Mouse (Mus musculus) forebrain, postnatal 0 days (tissue): ENCODE results near the gene Adamtsl4. TPM values are rescaled to one million over a fixed set of nuclear protein-coding genes. Genes with fewer than 3 reads are reported as not detected.
A peak's percentile ranks its signal among the peaks of the same experiment; 100 is the strongest.

Experiments
- ATAC-seq: fragments of 200-750 bp; cut with Nextera tagmentation; 2 replicates; pipeline ENCODE4 v1.8.0; 2017; ENCODE audit warnings: mild to moderate bottlenecking, moderate library complexity
- DNase-seq: peaks from one replicate; pipeline ENCODE4 v3.0.0-alpha.2; 2015
- H3K27ac ChIP-seq: fragments of 300-500 bp; sonication (generic); 2 replicates; pipeline ENCODE4 v1.5.1; 2014; ENCODE audit warnings: low read depth, mild to moderate bottlenecking, antibody characterized with exemption, low read length, moderate library complexity, mixed read lengths
- H3K27me3 ChIP-seq: fragments of 300-500 bp; sonication (generic); 2 replicates; pipeline ENCODE4 v1.6.1; 2014; ENCODE audit warnings: mild to moderate bottlenecking, low read length, mixed read lengths; ENCODE audit not compliant: insufficient read depth
- H3K36me3 ChIP-seq: fragments of 300-500 bp; sonication (generic); 2 replicates; pipeline ENCODE4 v1.6.1; 2014; ENCODE audit warnings: mild to moderate bottlenecking, moderate library complexity; ENCODE audit not compliant: insufficient read depth
- H3K4me1 ChIP-seq: fragments of 300-500 bp; sonication (generic); 2 replicates; pipeline ENCODE4 v1.6.1; 2014; ENCODE audit warnings: antibody characterized with exemption; ENCODE audit not compliant: insufficient read depth
- H3K4me2 ChIP-seq: fragments of 300-500 bp; sonication (generic); 2 replicates; pipeline ENCODE4 v1.6.1; 2014; ENCODE audit warnings: low read depth, mild to moderate bottlenecking, moderate library complexity
- H3K4me3 ChIP-seq: fragments of 300-500 bp; sonication (generic); 2 replicates; pipeline ENCODE4 v1.5.1; 2014; ENCODE audit warnings: low read depth, low read length, mixed read lengths
- H3K9ac ChIP-seq: fragments of 300-500 bp; sonication (generic); 2 replicates; pipeline ENCODE4 v1.6.1; 2014; ENCODE audit warnings: mild to moderate bottlenecking
- H3K9me3 ChIP-seq: fragments of 300-500 bp; sonication (generic); 2 replicates; pipeline ENCODE4 v1.6.1; 2016; ENCODE audit warnings: low read length
- CTCF ChIP-seq: sonication (generic); IDR thresholded peaks from 2 replicates; pipeline ENCODE4 v1.5.1; 2016; ENCODE audit warnings: antibody characterized with exemption, control low read depth, low read depth
- WGBS: fragments of 180-500 bp; shearing (Covaris S2); extraction: QIAGEN DNeasy Blood & Tissue Kit; methylation state at CpG from one replicate; pipeline ENCODE4 v1.1.7; 2014; 5-methylcytosine and 5-hydroxymethylcytosine counted together
- polyA plus RNA-seq: library from polyadenylated mRNA; unstranded; fragments of >200 nt; fragmentation: Nextera tagmentation; extraction: Ambion mirVana; gene quantifications from 2 replicates; pipeline ENCODE4 v1.2.1, GENCODE M21; 2015
- total RNA-seq: library from RNA; depleted of rRNA; stranded (reverse); fragments of >200 nt; gene quantifications from 2 replicates; pipeline ENCODE4 v1.2.3, GENCODE M21; 2014; rRNA removed

The Adamtsl4 gene
- 0.81 and 1.8 TPM in 2 replicates for total RNA-seq
- 0.67 and 2.0 TPM in 2 replicates for polyA plus RNA-seq

- peaks cover 10% of the 10 kb centered on the region; the same call in 1 of the 2 replicates for H3K4me1 ChIP-seq
- peak within 1 kb of the TSS; percentile 85 for H3K4me2 ChIP-seq
- peak within 1 kb of the TSS; percentile 40 for H3K9ac ChIP-seq
- H3K9me3 ChIP-seq: no peaks in the 10 kb centered on the region
- peak; percentile 72 for ATAC-seq
- no peaks in the 10 kb centered on the region for H3K27me3 ChIP-seq
- H3K36me3 ChIP-seq: no peaks in the 10 kb centered on the region
- DNase-seq: peak; percentile 39
- H3K27ac ChIP-seq: no peak within 1 kb of the TSS
- peak within 1 kb of the TSS; percentile 38 for H3K4me3 ChIP-seq
- 5% methylated on average over 48 of the region's 50 CpGs for WGBS
- TF ChIP-seq CTCF: no peak
Observed at GRCm38 (mm10) chr3:95687524-95688421, at the start of gene Adamtsl4. Gene Adamtsl4 (minus strand): TSS chr3:95687917.

DNA sequence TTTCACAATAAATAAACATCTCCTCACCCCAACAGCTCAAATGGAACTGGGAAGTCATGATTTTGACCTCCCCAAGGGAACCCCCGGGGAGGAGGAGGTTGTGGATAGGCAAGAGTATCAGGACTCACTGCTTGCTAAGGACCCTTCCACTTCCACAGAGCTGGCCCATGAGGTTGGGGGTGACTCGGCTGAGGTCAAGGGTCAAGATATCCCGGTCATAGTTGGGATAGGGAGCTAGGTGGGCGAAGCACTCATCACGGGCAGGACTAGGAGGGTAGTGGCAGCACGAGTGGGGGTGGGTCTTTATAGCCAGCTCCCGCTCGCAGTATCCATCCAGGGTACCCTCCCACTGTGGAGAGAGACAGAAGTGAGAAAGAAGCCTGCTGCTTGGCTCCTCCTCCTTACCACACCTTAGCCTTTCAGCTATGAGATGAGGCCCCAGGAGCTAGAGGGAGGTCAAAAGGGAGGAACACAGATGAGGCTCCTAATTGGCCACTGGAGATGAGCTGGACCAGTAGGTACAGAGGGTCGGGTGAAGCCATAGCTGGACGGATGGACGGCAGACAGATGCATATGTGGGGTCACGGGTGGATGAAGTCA is 47.5 kb upstream of the Adamtsl4 start:
- no peaks in the 10 kb centered on the region for H3K4me1 ChIP-seq
- WGBS: 88% methylated on average over 12 of the region's 12 CpGs
- no peaks in the 10 kb centered on the region for H3K9me3 ChIP-seq
- TF ChIP-seq CTCF: no peak
- no peak overlapping the region for H3K4me3 ChIP-seq
- no peaks in the 10 kb centered on the region for H3K27me3 ChIP-seq
- no peak overlapping the region for H3K9ac ChIP-seq
- ATAC-seq (no peak), DNase-seq (no peak)
- H3K36me3 ChIP-seq: peaks cover 37% of the 10 kb centered on the region
- H3K27ac ChIP-seq: no peak overlapping the region
- no peak overlapping the region for H3K4me2 ChIP-seq

- peaks cover 27% of the 10 kb centered on the region for H3K36me3 ChIP-seq
- no peaks in the 10 kb centered on the region for H3K9me3 ChIP-seq
- H3K4me3 ChIP-seq: no peak overlapping the region
- WGBS: 78% methylated on average over 13 of the region's 13 CpGs
- H3K4me1 ChIP-seq: no peaks in the 10 kb centered on the region
- H3K4me2 ChIP-seq: no peak overlapping the region
- ATAC-seq (no peak), DNase-seq (no peak)
- H3K27me3 ChIP-seq: no peaks in the 10 kb centered on the region
- no peak for TF ChIP-seq CTCF
- H3K27ac ChIP-seq: no peak overlapping the region
- no peak overlapping the region for H3K9ac ChIP-seq
Observed at GRCm38 (mm10) chr3:95734092-95734702, 46.5 kb upstream of the Adamtsl4 start.

- DNase-seq (no peak), ATAC-seq (no peak)
- WGBS: 83% methylated on average over 11 of the region's 11 CpGs
- H3K9ac ChIP-seq: no peak overlapping the region
- no peaks in the 10 kb centered on the region for H3K9me3 ChIP-seq
- H3K4me1 ChIP-seq: no peaks in the 10 kb centered on the region
- peaks cover 27% of the 10 kb centered on the region for H3K36me3 ChIP-seq
- no peak overlapping the region for H3K4me3 ChIP-seq
- no peak overlapping the region for H3K4me2 ChIP-seq
- no peak for TF ChIP-seq CTCF
- no peak overlapping the region for H3K27ac ChIP-seq
- no peaks in the 10 kb centered on the region for H3K27me3 ChIP-seq
Observed at GRCm38 (mm10) chr3:95732744-95733521, 45.2 kb upstream of the Adamtsl4 start.

DNA sequence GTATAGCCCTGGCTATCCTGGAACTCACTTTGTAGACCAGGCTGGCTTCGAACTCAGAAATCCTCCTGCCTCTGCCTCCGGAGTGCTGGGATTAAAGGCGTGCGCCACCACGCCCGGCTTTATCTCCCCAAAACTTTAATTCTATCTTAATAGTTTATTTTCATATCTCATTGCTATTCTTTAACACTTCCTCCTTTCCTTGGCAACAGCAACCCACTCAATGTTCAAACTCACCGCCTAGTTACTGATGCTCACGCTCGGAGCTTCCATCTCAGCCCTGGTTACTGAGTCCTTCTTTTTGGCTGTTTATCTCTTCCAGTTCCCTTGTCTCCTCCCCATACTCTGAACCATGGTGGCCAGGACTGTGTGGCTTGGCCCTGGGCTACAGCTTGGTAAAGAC is 44.6 kb upstream of the Adamtsl4 start:
- 94% methylated on average over 9 of the region's 9 CpGs for WGBS
- Histone ChIP-seq H3K36me3 (peaks cover 23% of the 10 kb centered on the region), H3K9me3 (no peaks in the 10 kb centered on the region), H3K9ac (no peak overlapping the region), H3K27me3 (no peaks in the 10 kb centered on the region), H3K4me2 (no peak overlapping the region), H3K27ac (no peak overlapping the region), H3K4me3 (no peak overlapping the region), H3K4me1 (no peaks in the 10 kb centered on the region)
- no peak for TF ChIP-seq CTCF
- DNase-seq (no peak), ATAC-seq (no peak)

GRCm38 (mm10) chr3:95731802-95732201 is 44.1 kb upstream of the Adamtsl4 start:
- ATAC-seq (no peak), DNase-seq (no peak)
- TF ChIP-seq CTCF: peak; percentile 21; the same call in 1 of the 2 replicates
- Histone ChIP-seq H3K4me2 (no peak overlapping the region), H3K4me3 (no peak overlapping the region), H3K36me3 (peaks cover 19% of the 10 kb centered on the region), H3K27me3 (no peaks in the 10 kb centered on the region), H3K9ac (no peak overlapping the region), H3K9me3 (no peaks in the 10 kb centered on the region), H3K4me1 (no peaks in the 10 kb centered on the region), H3K27ac (no peak overlapping the region)
- WGBS: 93% methylated on average over 4 of the region's 4 CpGs
